Mouse (Mus musculus): ENCODE data around the gene Hist1h2ap.

GRCm38 (mm10) chr13:21852215-21852945 is 19.1 kb upstream of the Hist1h2ap start:
- TF ChIP-seq USF1 (IDR thresholded peaks at IDR 0.05; ENCODE audit: low read depth): no peak
- TF ChIP-seq E2F4 (IDR thresholded peaks at IDR 0.05; ENCODE audit: insufficient read depth): no peak
- TF ChIP-seq TCF12 (IDR thresholded peaks at IDR 0.05; ENCODE audit: insufficient read depth, poor library complexity, severe bottlenecking): no peak
- no peak for TF ChIP-seq MAX (IDR thresholded peaks at IDR 0.05; ENCODE audit: low read depth)
- TF ChIP-seq POLR2A (IDR thresholded peaks at IDR 0.05; ENCODE audit: insufficient read length, low read depth): no peak
- TF ChIP-seq CEBPB (IDR thresholded peaks at IDR 0.05; ENCODE audit: insufficient read depth, poor library complexity, severe bottlenecking): no peak
